Mouse (Mus musculus) lung, embryonic 15.5 days (tissue): ENCODE data around the gene Exoc2. TPM values are rescaled to one million over a fixed set of nuclear protein-coding genes. Genes with fewer than 3 reads are reported as not detected.

Source experiments
- ATAC-seq: fragments of 200-750 bp; cut with Nextera tagmentation; 2 replicates; pipeline ENCODE4 v1.8.0; 2017; ENCODE audit warnings: moderate number of reproducible peaks, borderline replicate concordance; ENCODE audit not compliant: low FRiP score, low TSS enrichment; ENCODE audit errors: extremely low read depth
- H3K27ac ChIP-seq: fragments of 300-500 bp; sonication (generic); 2 replicates; pipeline ENCODE4 v1.5.1; 2015; ENCODE audit warnings: moderate library complexity, mild to moderate bottlenecking, inconsistent platforms
- H3K27me3 ChIP-seq: fragments of 300-500 bp; sonication (generic); 2 replicates; pipeline ENCODE4 v1.6.1; 2015; ENCODE audit warnings: inconsistent platforms
- H3K36me3 ChIP-seq: fragments of 300-500 bp; sonication (generic); 2 replicates; pipeline ENCODE4 v1.6.1; 2015; ENCODE audit warnings: inconsistent platforms
- H3K4me1 ChIP-seq: fragments of 300-500 bp; sonication (generic); 2 replicates; pipeline ENCODE4 v1.6.1; 2015; ENCODE audit warnings: inconsistent platforms
- H3K4me2 ChIP-seq: fragments of 300-500 bp; sonication (generic); 2 replicates; pipeline ENCODE4 v1.6.1; 2015; ENCODE audit warnings: inconsistent platforms, mild to moderate bottlenecking, moderate library complexity
- H3K4me3 ChIP-seq: fragments of 300-500 bp; sonication (generic); 2 replicates; pipeline ENCODE4 v1.5.1; 2015; ENCODE audit warnings: mild to moderate bottlenecking, inconsistent platforms
- H3K9ac ChIP-seq: fragments of 300-500 bp; sonication (generic); 2 replicates; pipeline ENCODE4 v1.6.1; 2015; ENCODE audit warnings: inconsistent platforms
- H3K9me3 ChIP-seq: fragments of 300-500 bp; sonication (generic); 2 replicates; pipeline ENCODE4 v1.6.1; 2016; ENCODE audit warnings: inconsistent platforms
- WGBS: fragments of 180-500 bp; shearing (Covaris S2); methylation state at CpG from one replicate; pipeline ENCODE4 v1.1.7; 2015; 5-methylcytosine and 5-hydroxymethylcytosine counted together
- polyA plus RNA-seq: library from polyadenylated mRNA; unstranded; fragments of >200 nt; fragmentation: Nextera tagmentation; extraction: Ambion mirVana; gene quantifications from 2 replicates; pipeline ENCODE4 v1.2.1, GENCODE M21; 2015

Exoc2 gene
- polyA plus RNA-seq, 1 experiment from 2014 or later = 36.8 TPM

GRCm38 (mm10) chr13:30840700-30841099 lies 133.2 kb downstream of the Exoc2 start:
- 77% methylated on average over 3 of the region's 3 CpGs for WGBS
- no peak for ATAC-seq

GRCm38 (mm10) chr13:30836342-30836741 lies 137.6 kb downstream of the Exoc2 start:
- ATAC-seq = no peak
- no peak overlapping the region for H3K9ac ChIP-seq
- no peaks in the 10 kb centered on the region for H3K27me3 ChIP-seq
- H3K4me1 ChIP-seq = no peaks in the 10 kb centered on the region
- no peak overlapping the region for H3K4me3 ChIP-seq
- H3K9me3 ChIP-seq = no peaks in the 10 kb centered on the region
- H3K36me3 ChIP-seq = no peaks in the 10 kb centered on the region
- WGBS = 52% methylated on average over 1 of the region's 1 CpGs
- H3K27ac ChIP-seq = no peak overlapping the region
- H3K4me2 ChIP-seq = no peak overlapping the region

More at GRCm38 (mm10) chr13:30840700-30841099, 133.2 kb downstream of the Exoc2 start:
- H3K4me3 ChIP-seq = no peak overlapping the region
- no peaks in the 10 kb centered on the region for H3K4me1 ChIP-seq
- no peaks in the 10 kb centered on the region for H3K27me3 ChIP-seq
- 0 out of 2 replicates have a peak, but pooled peaks cover 4% of the 10 kb centered on the region for H3K36me3 ChIP-seq
- H3K9me3 ChIP-seq = no peaks in the 10 kb centered on the region
- no peak overlapping the region for H3K4me2 ChIP-seq
- no peak overlapping the region for H3K9ac ChIP-seq
- no peak overlapping the region for H3K27ac ChIP-seq

GRCm38 (mm10) chr13:30834859-30835258 lies 139.0 kb downstream of the Exoc2 start:
- WGBS = 86% methylated on average over 9 of the region's 9 CpGs
- no peak overlapping the region for H3K4me2 ChIP-seq
- no peak for ATAC-seq
- H3K36me3 ChIP-seq = no peaks in the 10 kb centered on the region
- no peaks in the 10 kb centered on the region for H3K27me3 ChIP-seq
- H3K4me3 ChIP-seq = no peak overlapping the region
- H3K27ac ChIP-seq = no peak overlapping the region
- no peaks in the 10 kb centered on the region for H3K4me1 ChIP-seq
- H3K9ac ChIP-seq = no peak overlapping the region
- H3K9me3 ChIP-seq = no peaks in the 10 kb centered on the region

DNA sequence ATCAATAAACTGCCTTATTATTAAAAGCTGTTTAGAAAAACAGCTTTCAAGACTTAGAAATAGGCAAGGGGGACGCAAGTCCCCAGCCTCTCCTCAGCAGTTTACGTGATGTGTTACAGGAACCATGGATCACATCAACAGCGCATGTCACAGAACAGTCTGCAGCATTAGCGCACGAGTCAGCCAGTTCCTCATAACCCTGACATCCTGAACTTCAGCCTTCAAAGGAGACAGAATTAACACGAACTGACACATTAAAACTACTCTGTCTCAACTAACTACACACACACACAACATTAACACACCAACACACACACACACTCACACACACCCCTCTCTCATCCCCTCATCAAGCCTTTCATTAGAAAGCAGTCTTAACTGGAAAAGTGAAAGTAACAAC lies 139.5 kb downstream of the Exoc2 start:
- Histone ChIP-seq H3K27me3 (no peaks in the 10 kb centered on the region), H3K4me3 (no peak overlapping the region), H3K9ac (no peak overlapping the region), H3K4me1 (no peaks in the 10 kb centered on the region), H3K27ac (no peak overlapping the region), H3K4me2 (no peak overlapping the region), H3K9me3 (no peaks in the 10 kb centered on the region), H3K36me3 (no peaks in the 10 kb centered on the region)
- WGBS = 59% methylated on average over 6 of the region's 6 CpGs
- no peak for ATAC-seq

GRCm38 (mm10) chr13:30833476-30834149 lies 140.3 kb downstream of the Exoc2 start:
- Histone ChIP-seq H3K4me3 (no peak overlapping the region), H3K4me2 (no peak overlapping the region), H3K9ac (no peak overlapping the region), H3K9me3 (no peaks in the 10 kb centered on the region), H3K4me1 (no peaks in the 10 kb centered on the region), H3K27me3 (no peaks in the 10 kb centered on the region), H3K36me3 (no peaks in the 10 kb centered on the region), H3K27ac (no peak overlapping the region)
- 53% methylated on average over 6 of the region's 6 CpGs for WGBS
- no peak for ATAC-seq

DNA sequence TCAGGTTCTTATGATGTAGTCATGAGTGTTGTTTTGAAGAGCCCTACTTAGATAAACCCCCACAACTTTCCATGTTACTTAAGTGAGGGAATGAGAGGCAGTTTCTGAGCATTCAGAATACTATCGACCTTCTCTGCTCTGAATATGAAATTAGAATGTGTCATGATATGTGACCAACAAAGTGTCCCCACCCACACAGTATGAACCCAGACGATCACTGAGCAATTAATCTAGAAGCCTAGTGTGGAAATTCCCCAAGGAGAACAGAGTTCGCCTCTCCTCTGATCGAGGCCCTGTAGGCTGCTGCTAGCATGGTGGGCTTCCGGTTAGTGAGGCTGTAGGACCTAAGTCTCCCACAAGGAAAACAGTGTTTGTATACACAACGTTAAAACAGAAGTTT lies 142.5 kb downstream of the Exoc2 start:
- H3K4me2 ChIP-seq = no peak overlapping the region
- 56% methylated on average over 6 of the region's 6 CpGs for WGBS
- no peaks in the 10 kb centered on the region for H3K9me3 ChIP-seq
- no peak overlapping the region for H3K4me3 ChIP-seq
- H3K4me1 ChIP-seq = no peaks in the 10 kb centered on the region
- no peak overlapping the region for H3K27ac ChIP-seq
- ATAC-seq = no peak
- no peaks in the 10 kb centered on the region for H3K36me3 ChIP-seq
- H3K9ac ChIP-seq = no peak overlapping the region
- H3K27me3 ChIP-seq = no peaks in the 10 kb centered on the region

- Histone ChIP-seq H3K4me1 (no peaks in the 10 kb centered on the region), H3K9me3 (no peaks in the 10 kb centered on the region), H3K4me3 (no peak overlapping the region), H3K27ac (no peak overlapping the region), H3K4me2 (no peak overlapping the region), H3K9ac (no peak overlapping the region), H3K36me3 (peaks cover 13% of the 10 kb centered on the region; the same call in 1 of the 2 replicates), H3K27me3 (no peaks in the 10 kb centered on the region)
- WGBS = 96% methylated on average over 7 of the region's 7 CpGs
- no peak for ATAC-seq
Measured at GRCm38 (mm10) chr13:30826511-30826910, 147.4 kb downstream of the Exoc2 start.

DNA sequence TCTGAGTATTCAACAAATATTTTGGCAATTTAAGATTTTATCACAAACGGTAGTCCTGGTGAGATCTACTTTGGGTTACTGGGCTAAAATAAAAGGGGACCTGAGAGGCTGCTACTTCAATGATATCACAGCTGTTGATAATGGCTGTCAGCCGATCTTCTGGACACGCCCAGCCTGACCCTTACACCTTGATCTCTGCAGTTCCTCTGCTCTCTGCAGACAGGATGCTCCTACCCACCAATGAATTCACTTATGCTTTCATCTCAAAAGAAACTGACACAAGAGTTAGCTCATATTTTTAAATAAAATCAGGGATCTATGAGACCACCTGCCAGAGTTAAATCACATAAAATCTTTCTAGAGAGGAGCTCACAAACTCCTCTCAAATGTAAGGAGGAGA lies 149.0 kb downstream of the Exoc2 start:
- Histone ChIP-seq H3K36me3 (peaks cover 13% of the 10 kb centered on the region; the same call in 1 of the 2 replicates), H3K4me2 (no peak overlapping the region), H3K4me3 (no peak overlapping the region), H3K27ac (no peak overlapping the region), H3K27me3 (no peaks in the 10 kb centered on the region), H3K9ac (no peak overlapping the region), H3K4me1 (no peaks in the 10 kb centered on the region), H3K9me3 (no peaks in the 10 kb centered on the region)
- ATAC-seq = no peak
- 55% methylated on average over 3 of the region's 3 CpGs for WGBS

- Histone ChIP-seq H3K4me2 (no peak overlapping the region), H3K36me3 (peaks cover 20% of the 10 kb centered on the region; the same call in 1 of the 2 replicates), H3K4me1 (no peaks in the 10 kb centered on the region), H3K27ac (no peak overlapping the region), H3K4me3 (no peak overlapping the region), H3K9me3 (no peaks in the 10 kb centered on the region), H3K27me3 (no peaks in the 10 kb centered on the region), H3K9ac (no peak overlapping the region)
- ATAC-seq = no peak
- 81% methylated on average over 7 of the region's 7 CpGs for WGBS
Measured at GRCm38 (mm10) chr13:30820555-30820954, 153.3 kb downstream of the Exoc2 start.

DNA sequence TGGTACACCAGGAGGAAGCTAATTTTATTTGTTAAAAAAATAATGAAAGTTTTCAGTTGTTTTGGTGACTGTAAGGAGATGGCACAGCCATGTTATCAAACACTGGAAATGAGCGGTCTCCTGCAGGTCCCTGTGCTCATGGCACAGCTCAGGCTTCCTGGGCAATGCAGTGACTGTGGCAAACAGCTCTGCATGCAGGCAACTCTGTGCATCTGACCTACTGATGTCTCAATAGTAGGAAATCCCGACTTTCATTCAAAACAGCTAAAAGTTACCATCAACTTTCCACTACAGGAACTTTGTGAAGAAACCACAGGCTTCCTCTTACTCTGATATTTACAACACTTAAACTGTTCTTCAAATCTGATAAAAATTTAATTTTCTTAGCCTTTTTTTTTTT lies 154.0 kb downstream of the Exoc2 start:
- ATAC-seq = no peak

GRCm38 (mm10) chr13:30817436-30817835 lies 156.5 kb downstream of the Exoc2 start:
- ATAC-seq = no peak
- no peak overlapping the region for H3K27ac ChIP-seq
- no peak overlapping the region for H3K9ac ChIP-seq
- no peaks in the 10 kb centered on the region for H3K9me3 ChIP-seq
- H3K4me2 ChIP-seq = no peak overlapping the region
- no peaks in the 10 kb centered on the region for H3K4me1 ChIP-seq
- no peak overlapping the region for H3K4me3 ChIP-seq
- peaks cover 24% of the 10 kb centered on the region; the same call in 1 of the 2 replicates for H3K36me3 ChIP-seq
- H3K27me3 ChIP-seq = no peaks in the 10 kb centered on the region
- 91% methylated on average over 5 of the region's 5 CpGs for WGBS

More for the DNA sequence above, 154.0 kb downstream of the Exoc2 start:
- no peak overlapping the region for H3K9ac ChIP-seq
- H3K9me3 ChIP-seq = no peaks in the 10 kb centered on the region
- H3K4me1 ChIP-seq = no peaks in the 10 kb centered on the region
- no peak overlapping the region for H3K27ac ChIP-seq
- no peak overlapping the region for H3K4me3 ChIP-seq
- H3K27me3 ChIP-seq = no peaks in the 10 kb centered on the region
- H3K4me2 ChIP-seq = no peak overlapping the region
- WGBS = 85% methylated on average over 2 of the region's 2 CpGs
- H3K36me3 ChIP-seq = peaks cover 26% of the 10 kb centered on the region; the same call in 1 of the 2 replicates

DNA sequence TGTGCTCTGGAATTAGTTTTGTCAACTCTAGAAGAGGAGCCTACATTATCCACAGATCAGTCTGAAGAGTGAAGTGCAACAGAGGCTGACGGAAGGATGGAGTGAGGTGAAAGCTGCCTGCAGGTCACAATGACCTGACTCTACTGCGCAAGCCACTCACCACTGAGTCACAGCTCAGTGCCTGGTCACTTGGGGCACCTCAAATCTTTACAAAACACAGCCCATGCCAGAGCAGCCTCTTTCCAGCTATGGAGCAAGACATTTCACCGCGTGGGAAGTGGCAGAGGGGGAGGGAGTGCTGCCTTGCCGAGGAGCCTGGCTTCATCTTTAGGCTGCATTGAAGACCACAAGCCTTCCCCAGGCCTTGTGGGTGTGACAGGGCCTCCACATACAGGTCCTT lies 159.6 kb downstream of the Exoc2 start:
- no peak overlapping the region for H3K9ac ChIP-seq
- no peaks in the 10 kb centered on the region for H3K9me3 ChIP-seq
- WGBS = 71% methylated on average over 5 of the region's 5 CpGs

More for the DNA sequence above, 159.6 kb downstream of the Exoc2 start:
- ATAC-seq = no peak
- Histone ChIP-seq H3K4me1 (no peaks in the 10 kb centered on the region), H3K36me3 (peaks cover 16% of the 10 kb centered on the region; the same call in 1 of the 2 replicates), H3K27me3 (no peaks in the 10 kb centered on the region), H3K4me3 (no peak overlapping the region), H3K4me2 (no peak overlapping the region), H3K27ac (no peak overlapping the region)
